Mouse (Mus musculus) kidney, adult 2 months (tissue): ENCODE measurements around the gene Fam120c. TPM values are rescaled to one million over a fixed set of nuclear protein-coding genes. Genes with fewer than 3 reads are reported as not detected.
A peak's percentile ranks its signal among the peaks of the same experiment; 100 is the strongest.
"Not testable (repeated sequence)": the region's sequence is repeated elsewhere in the genome, so short reads cannot be mapped to it uniquely, and the experiment has no call there.

ENCODE experiments used
- DNase-seq: peaks from one replicate; pipeline ENCODE4 v3.0.0; 2021
- H3K27ac ChIP-seq: fragments of 200-500 bp; 2 replicates; pipeline ENCODE4 v1.5.1; 2012; ENCODE audit warnings: low read depth, low read length, control low read depth, inconsistent platforms; ENCODE audit not compliant: insufficient read depth
- H3K27me3 ChIP-seq: fragments of 200-500 bp; replicated peaks from 2 replicates; pipeline ENCODE4 v1.6.1; 2012; ENCODE audit warnings: mild to moderate bottlenecking, moderate library complexity, low read length, inconsistent platforms; ENCODE audit not compliant: control insufficient read depth, insufficient read depth
- H3K36me3 ChIP-seq: fragments of 200-500 bp; 2 replicates; pipeline ENCODE4 v1.6.1; 2012; ENCODE audit warnings: mild to moderate bottlenecking, moderate library complexity, low read length, inconsistent platforms; ENCODE audit not compliant: control insufficient read depth, insufficient read depth
- H3K4me1 ChIP-seq: fragments of 200-500 bp; 2 replicates; pipeline ENCODE4 v1.6.1; 2011; ENCODE audit warnings: low read length; ENCODE audit not compliant: control insufficient read depth, insufficient read depth
- H3K4me3 ChIP-seq: fragments of 200-500 bp; 2 replicates; pipeline ENCODE4 v1.5.1; 2011; ENCODE audit warnings: mild to moderate bottlenecking, low read depth, low read length, control low read depth; ENCODE audit not compliant: insufficient read depth
- CTCF ChIP-seq: fragments of 200-500 bp; conservative IDR thresholded peaks from 2 replicates; pipeline ENCODE4 v1.5.1; 2011; ENCODE audit warnings: low read depth, mild to moderate bottlenecking, control low read depth, low read length, moderate library complexity, mixed read lengths; ENCODE audit not compliant: insufficient read depth, insufficient read length
- POLR2A ChIP-seq: fragments of 200-500 bp; IDR thresholded peaks from one replicate; pipeline ENCODE4 v1.6.1; 2011; ENCODE audit warnings: low read depth, low read length, control low read depth
- WGBS: fragments of 180-500 bp; shearing (Covaris S2); methylation state at CpG from one replicate; pipeline ENCODE4 v1.1.7; 2018; 5-methylcytosine and 5-hydroxymethylcytosine counted together
- polyA plus RNA-seq: library from polyadenylated mRNA; depleted of rRNA; stranded (reverse); fragments of >200 nt; gene quantifications from 2 replicates; pipeline ENCODE4 v1.2.3, GENCODE M21; 2012

Fam120c gene
- polyA plus RNA-seq, 1 experiment, result 3.1 TPM

DNA sequence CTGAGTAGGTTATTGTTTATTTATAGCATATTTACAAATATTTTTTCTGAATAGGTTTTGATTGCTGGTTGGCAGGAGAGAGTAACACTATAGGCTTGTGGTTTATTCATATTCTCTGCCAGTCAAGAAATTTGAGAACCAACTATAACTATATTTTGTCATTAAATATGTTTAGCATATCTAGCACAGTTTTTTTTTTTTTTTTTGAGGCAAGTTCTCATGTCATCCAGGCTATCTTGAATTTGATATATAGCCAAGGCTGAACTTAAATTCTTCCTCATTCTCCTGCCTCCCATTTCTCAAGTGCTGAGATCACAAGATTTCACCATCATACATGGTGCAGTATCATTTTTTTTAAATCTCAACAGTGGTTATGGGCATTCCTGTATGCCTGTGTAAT is 3.3 kb downstream of the Fam120c start:
- H3K27me3 ChIP-seq, result no peaks in the 10 kb centered on the region
- no peak for DNase-seq

DNA sequence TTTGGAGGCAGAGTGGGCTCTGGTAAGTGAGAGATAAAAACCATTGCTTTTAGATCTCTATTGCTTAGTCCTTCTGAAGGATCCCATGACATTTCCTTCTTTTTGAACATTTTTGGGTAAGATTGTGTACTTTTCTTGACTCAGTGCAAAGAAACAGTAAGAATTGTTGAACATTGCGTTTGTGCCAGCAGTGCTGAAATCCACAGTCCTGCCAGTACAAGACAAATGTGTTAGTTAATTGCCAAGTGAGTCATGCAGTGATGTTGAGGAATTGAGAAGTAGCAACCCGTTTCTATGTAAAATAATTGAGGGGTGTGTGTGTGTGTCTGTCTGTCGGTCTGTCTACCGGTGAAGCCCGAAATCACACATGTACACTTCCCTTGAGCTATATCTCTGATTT is 5.3 kb downstream of the Fam120c start:
- no peak for DNase-seq
- H3K27ac ChIP-seq, result no peak overlapping the region
- WGBS, result 84% methylated on average over 5 of the region's 5 CpGs
- H3K4me1 ChIP-seq, result no peaks in the 10 kb centered on the region; the same call in 1 of the 2 replicates
- no peak overlapping the region for H3K4me3 ChIP-seq
- TF ChIP-seq CTCF (no peak), POLR2A (no peak)
- H3K27me3 ChIP-seq, result no peaks in the 10 kb centered on the region
- H3K36me3 ChIP-seq, result no peaks in the 10 kb centered on the region

More for the DNA sequence above, 3.3 kb downstream of the Fam120c start:
- TF ChIP-seq CTCF (no peak), POLR2A (no peak)
- Histone ChIP-seq H3K4me3 (no peak overlapping the region), H3K4me1 (no peaks in the 10 kb centered on the region; the same call in 1 of the 2 replicates), H3K27ac (no peak overlapping the region), H3K36me3 (no peaks in the 10 kb centered on the region)

DNA sequence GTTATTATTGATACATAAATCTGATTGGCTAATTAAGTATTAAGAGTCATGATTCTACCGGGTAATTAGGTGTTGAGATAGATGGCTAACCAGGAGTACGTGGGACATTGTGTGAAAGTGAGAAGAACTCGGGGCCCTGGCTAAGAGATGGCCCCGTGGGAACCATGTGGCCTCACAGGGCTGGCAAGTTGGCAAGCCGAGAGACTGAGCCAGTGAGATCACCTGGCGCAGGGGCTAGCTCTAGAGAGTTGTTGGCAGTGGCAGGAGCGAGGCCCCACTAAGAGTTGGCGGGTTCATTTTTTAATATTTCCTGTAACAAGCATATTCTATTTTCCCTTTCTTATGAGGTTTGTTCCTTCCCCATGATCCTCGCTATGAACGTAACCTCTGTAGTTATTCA is 74.8 kb downstream of the Fam120c start:
- no peaks in the 10 kb centered on the region for H3K36me3 ChIP-seq

DNA sequence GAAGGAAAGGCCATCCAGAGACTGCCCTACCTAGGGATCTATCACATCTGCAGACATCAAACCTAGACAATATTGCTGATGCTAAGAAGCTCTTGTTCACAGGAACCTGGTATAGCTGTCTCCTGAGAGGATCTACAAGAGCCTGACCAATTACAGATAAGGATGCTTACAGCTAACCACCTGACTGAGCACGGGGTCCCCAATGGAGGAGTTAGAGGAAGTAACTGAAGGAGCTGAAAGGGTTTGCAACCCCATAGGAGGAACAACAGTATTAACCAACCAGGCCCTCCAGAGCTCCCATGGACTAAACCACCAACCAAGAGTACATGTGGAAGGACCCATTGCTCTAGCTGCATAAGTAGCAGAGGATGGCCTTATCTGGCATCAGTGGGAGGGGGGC is 76.8 kb downstream of the Fam120c start:
- H3K4me1 ChIP-seq, result no peaks in the 10 kb centered on the region
- 100% methylated on average over 1 of the region's 1 CpGs for WGBS
- no peak overlapping the region for H3K27ac ChIP-seq
- no peak overlapping the region for H3K4me3 ChIP-seq
- TF ChIP-seq CTCF (no peak), POLR2A (no peak)
- H3K27me3 ChIP-seq, result no peaks in the 10 kb centered on the region
- no peak for DNase-seq
- H3K36me3 ChIP-seq, result no peaks in the 10 kb centered on the region

More for the DNA sequence above, 74.8 kb downstream of the Fam120c start:
- WGBS, result 96% methylated on average over 10 of the region's 10 CpGs
- Histone ChIP-seq H3K27me3 (no peaks in the 10 kb centered on the region), H3K27ac (no peak overlapping the region), H3K4me3 (no peak overlapping the region), H3K4me1 (no peaks in the 10 kb centered on the region)
- TF ChIP-seq CTCF (no peak), POLR2A (no peak)
- no peak for DNase-seq

DNA sequence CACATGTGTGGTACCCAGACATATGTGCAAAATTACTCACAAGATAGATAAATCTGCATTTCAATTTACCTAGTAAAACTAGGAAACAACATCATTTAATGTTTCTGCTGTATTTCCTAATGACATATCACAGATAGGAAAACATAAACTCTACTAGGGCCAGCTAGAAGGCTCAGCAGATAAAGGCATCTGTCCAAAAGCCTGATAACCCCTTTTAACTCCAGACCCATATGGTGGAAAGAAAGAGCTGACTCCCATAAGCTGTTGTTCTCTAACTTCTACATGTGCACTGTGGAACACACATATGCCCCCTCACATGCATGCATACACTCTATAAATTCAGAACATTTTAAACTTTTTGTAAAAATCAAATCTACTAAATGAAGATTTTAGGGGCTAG is 99.7 kb downstream of the Fam120c start:
- Histone ChIP-seq H3K36me3 (no peaks in the 10 kb centered on the region), H3K27ac (no peak overlapping the region), H3K27me3 (no peaks in the 10 kb centered on the region), H3K4me1 (no peaks in the 10 kb centered on the region), H3K4me3 (no peak overlapping the region)
- no peak for DNase-seq
- TF ChIP-seq CTCF (no peak), POLR2A (no peak)

DNA sequence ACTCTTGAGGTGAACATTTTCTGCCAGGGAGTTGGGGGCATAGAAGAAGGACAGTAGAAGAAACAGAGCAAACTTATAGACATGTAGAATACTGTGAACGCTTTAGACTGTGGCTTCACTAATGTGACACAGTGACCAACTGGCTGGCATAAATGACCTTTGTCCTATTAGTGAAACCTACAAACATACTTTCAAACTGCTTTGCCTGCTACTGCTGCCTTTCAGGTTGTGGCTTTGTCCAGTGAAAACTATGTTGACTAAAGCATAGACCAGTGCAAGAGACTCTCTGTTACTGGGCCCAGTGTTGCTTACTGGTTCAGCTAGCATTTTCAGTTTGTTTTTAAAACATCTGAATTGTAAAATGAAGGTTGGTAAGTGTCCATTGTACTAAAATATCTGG is 100.2 kb downstream of the Fam120c start:
- 63% methylated on average over 1 of the region's 1 CpGs for WGBS
- no peak overlapping the region for H3K4me3 ChIP-seq
- no peak overlapping the region for H3K27ac ChIP-seq
- no peak for TF ChIP-seq POLR2A
- no peak for TF ChIP-seq CTCF
- DNase-seq, result no peak
- no peaks in the 10 kb centered on the region for H3K27me3 ChIP-seq
- H3K36me3 ChIP-seq, result no peaks in the 10 kb centered on the region
- no peaks in the 10 kb centered on the region for H3K4me1 ChIP-seq

DNA sequence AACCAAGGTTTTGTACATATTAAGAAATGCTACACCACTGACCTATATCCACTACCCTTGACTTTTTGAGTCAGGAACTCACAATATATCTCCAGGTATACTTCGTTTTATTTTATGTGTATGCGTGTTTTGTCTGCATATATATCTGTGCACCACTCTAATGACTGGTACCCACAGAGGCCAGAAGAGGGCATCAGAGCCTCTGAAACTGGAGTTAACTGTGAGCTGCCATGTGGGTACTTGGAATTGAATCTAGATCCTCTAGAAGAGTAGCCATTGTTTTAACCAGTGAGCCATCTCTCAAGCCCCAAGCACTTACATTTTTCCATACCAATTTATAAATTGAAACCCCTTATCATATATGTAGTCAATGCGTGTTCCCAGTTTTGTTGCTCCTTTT is 144.2 kb downstream of the Fam120c start:
- no peak for TF ChIP-seq POLR2A
- peak; percentile 18; the same call in 1 of the 2 replicates for TF ChIP-seq CTCF
- Histone ChIP-seq H3K4me1 (no peaks in the 10 kb centered on the region), H3K36me3 (no peaks in the 10 kb centered on the region), H3K27me3 (no peaks in the 10 kb centered on the region), H3K4me3 (no peak overlapping the region), H3K27ac (no peak overlapping the region)
- 91% methylated on average over 3 of the region's 3 CpGs for WGBS
- no peak for DNase-seq

DNA sequence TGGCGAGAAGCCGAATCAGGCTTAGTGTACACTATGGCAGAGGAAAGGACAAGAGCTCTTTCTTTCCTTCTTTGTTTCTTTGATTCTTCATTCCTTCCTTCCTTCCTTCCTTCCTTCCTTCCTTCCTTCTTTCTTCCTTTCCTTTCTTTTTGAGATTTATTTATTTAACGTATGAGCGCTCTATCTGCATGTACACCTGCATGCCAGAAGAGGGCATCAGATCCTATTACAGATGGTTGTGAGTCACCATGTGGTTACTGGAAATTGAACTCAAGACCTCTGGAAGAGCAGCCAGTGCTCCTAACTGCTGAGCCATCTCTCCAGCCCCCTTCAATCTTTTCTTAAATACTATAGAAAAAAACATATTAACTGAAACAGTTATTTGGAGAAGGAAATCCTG is 149.3 kb downstream of the Fam120c start:
- H3K27ac ChIP-seq, H3K36me3 ChIP-seq, DNase-seq, H3K4me3 ChIP-seq, H3K27me3 ChIP-seq, H3K4me1 ChIP-seq: not testable (repeated sequence)
- 97% methylated on average over 4 of the region's 4 CpGs for WGBS
